Mouse (Mus musculus): ENCODE data around the gene Col2a1. TPM values are rescaled to one million over a fixed set of nuclear protein-coding genes. Genes with fewer than 3 reads are reported as not detected.
A peak's percentile ranks its signal among the peaks of the same experiment; 100 is the strongest.

Col2a1 gene
- total and polyA plus RNA-seq, 2 experiments from 2014 or later, result 7.4 to 19.3 TPM

DNA sequence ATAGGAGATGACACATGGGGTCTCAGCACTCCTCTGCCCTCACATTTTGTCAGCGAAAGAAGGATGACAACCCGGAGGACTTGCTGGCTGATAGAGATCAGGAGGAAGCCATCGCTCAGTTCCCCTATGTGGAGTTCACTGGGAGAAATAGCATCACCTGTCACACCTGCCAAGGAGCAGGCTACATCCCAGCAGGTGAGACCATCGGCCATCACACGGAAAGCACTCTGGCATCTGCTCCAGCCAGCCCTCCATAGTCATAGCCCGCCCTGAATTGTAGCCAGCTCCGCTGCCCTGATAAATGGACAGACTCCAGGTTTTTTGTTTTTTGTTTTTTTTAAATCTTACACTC, 39.7 kb downstream of the Col2a1 start:
- no peak for TF ChIP-seq CTCF (IDR thresholded peaks at IDR 0.05; ENCODE audit: low read depth)
- peak overlapping the region; percentile 55 for H3K4me3 ChIP-seq (ENCODE audit: low read length)
- H3K27ac ChIP-seq, result peak overlapping the region; percentile 81
- peak overlapping the region; percentile 61 for H3K9ac ChIP-seq (replicated peaks; ENCODE audit: low read length)
- DNase-seq (ENCODE audit: low spot score), result peak; percentile 17
- no peaks in the 10 kb centered on the region for H3K27me3 ChIP-seq (ENCODE audit: insufficient read depth, low read length)
- 0 out of 2 replicates have a peak, but pooled peaks cover 8% of the 10 kb centered on the region for H3K4me1 ChIP-seq (ENCODE audit: insufficient read depth, low read length)
- 9% methylated on average over 7 of the region's 7 CpGs for WGBS
- peak overlapping the region; percentile 66 for H3K4me2 ChIP-seq (ENCODE audit: low read depth, low read length)
- H3K36me3 ChIP-seq (ENCODE audit: insufficient read depth, low read length), result 0 out of 2 replicates have a peak, but pooled peaks cover 5% of the 10 kb centered on the region
- peak; percentile 42 for ATAC-seq
- H3K9me3 ChIP-seq (ENCODE audit: low read length), result no peaks in the 10 kb centered on the region

DNA sequence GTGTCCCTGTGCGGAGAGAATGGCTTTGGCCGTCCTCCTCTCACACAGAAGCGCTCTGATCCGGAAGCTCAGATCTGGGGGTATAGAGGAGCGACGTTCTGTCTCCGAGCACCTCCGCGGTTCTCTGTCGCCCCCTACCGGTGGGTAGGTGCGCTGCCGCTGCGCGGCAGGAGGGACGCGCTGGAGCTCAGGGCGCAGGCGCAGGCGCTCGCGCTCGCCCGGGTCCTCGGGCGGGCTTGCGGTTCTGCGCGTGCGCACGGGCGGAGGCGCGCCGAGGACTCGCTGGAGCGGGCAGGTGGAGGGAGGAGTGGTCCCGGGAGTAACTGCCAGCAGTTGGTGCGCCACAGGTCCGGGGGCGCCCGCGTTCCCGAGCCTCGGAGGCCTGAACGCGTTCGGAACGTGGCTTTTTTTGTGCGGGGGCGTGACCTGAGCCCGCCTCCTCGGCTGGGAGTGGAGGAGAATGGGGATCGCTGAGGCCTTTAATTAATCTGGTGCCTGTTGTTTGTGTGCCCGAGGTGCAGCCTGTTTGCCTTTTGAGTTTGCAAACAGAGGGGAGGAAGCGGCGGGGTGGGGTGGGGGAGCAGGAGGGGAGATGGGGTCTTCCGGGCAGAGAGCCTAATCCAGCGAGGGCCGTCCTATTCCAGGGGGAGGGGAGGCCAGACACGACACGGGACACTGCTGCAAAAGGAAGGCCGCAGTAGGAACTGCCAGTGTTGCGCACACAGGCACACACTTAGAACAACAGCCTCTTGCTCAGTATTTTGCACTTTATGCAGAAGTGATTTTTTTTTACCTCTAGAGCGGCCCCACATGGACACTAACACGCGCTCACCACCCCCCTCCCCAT, 40.3 kb downstream of the Col2a1 start, which contains the start of gene Tmem106c:
Gene Tmem106c, plus strand, starts transcription at position 212 of the 847 bp plus-strand sequence.
- TF ChIP-seq CTCF (IDR thresholded peaks at IDR 0.05; ENCODE audit: low read depth), result peak; percentile 88
- H3K4me3 ChIP-seq (ENCODE audit: low read length), result peak within 1 kb of the TSS; percentile 55
- H3K27me3 ChIP-seq (ENCODE audit: insufficient read depth, low read length), result no peaks in the 10 kb centered on the region
- no peaks in the 10 kb centered on the region for H3K9me3 ChIP-seq (ENCODE audit: low read length)
- 0 out of 2 replicates have a peak, but pooled peaks cover 5% of the 10 kb centered on the region for H3K36me3 ChIP-seq (ENCODE audit: insufficient read depth, low read length)
- H3K4me1 ChIP-seq (ENCODE audit: insufficient read depth, low read length), result 0 out of 2 replicates have a peak, but pooled peaks cover 8% of the 10 kb centered on the region
- DNase-seq (ENCODE audit: low spot score), result peak; percentile 96
- H3K9ac ChIP-seq (replicated peaks; ENCODE audit: low read length), result peak within 1 kb of the TSS; percentile 61
- ATAC-seq, result peak; percentile 94
- under 1% methylated on average over 67 of the region's 67 CpGs for WGBS
- peak within 1 kb of the TSS; percentile 66 for H3K4me2 ChIP-seq (ENCODE audit: low read depth, low read length)
- peak within 1 kb of the TSS; percentile 81 for H3K27ac ChIP-seq

DNA sequence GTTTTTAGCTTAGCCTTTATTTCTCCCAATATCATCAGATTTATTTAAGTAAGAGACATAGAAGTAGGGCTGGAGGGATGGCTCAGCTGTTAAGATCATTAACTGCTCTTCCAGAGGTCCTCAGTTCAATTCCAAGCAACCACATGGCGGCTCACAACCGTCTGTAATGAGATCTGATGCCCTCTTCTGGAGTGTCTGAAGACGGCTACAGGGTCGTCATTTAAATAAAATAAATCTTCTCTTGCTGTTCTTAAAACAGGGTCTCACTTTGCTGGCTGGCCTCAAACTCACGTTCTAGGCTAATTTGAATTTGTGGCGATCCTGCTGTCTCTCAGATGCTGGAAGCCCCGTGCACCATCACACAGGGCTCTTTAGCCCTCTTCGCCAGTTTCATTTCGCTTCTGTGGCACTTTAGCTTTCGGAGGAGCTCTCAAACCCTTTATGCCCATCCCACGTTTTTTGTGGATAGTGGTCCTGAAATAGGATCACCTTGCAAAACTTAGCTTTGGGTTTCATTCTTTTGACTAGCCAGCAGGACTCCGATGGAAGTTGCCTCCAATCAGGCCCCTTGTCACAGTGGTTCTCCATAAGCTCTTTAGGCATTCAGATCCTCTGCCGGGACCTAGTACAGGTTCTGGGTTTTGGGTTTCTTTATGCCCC, 41.0 kb downstream of the Col2a1 start:
- Histone ChIP-seq H3K4me3 (ENCODE audit: low read length) (peak overlapping the region; percentile 55), H3K4me1 (ENCODE audit: insufficient read depth, low read length) (0 out of 2 replicates have a peak, but pooled peaks cover 8% of the 10 kb centered on the region), H3K27me3 (ENCODE audit: insufficient read depth, low read length) (no peaks in the 10 kb centered on the region), H3K4me2 (ENCODE audit: low read depth, low read length) (peak overlapping the region; percentile 66), H3K9ac (replicated peaks; ENCODE audit: low read length) (peak overlapping the region; percentile 52), H3K9me3 (ENCODE audit: low read length) (no peaks in the 10 kb centered on the region), H3K36me3 (ENCODE audit: insufficient read depth, low read length) (0 out of 2 replicates have a peak, but pooled peaks cover under 1% of the 10 kb centered on the region), H3K27ac (peak overlapping the region; percentile 65; the same call in 1 of the 2 replicates)
- peak; percentile 32; the same call in 1 of the 2 replicates for TF ChIP-seq CTCF (IDR thresholded peaks at IDR 0.05; ENCODE audit: low read depth)
- ATAC-seq (no peak), DNase-seq (ENCODE audit: low spot score) (no peak)
- WGBS, result 11% methylated on average over 13 of the region's 13 CpGs

DNA sequence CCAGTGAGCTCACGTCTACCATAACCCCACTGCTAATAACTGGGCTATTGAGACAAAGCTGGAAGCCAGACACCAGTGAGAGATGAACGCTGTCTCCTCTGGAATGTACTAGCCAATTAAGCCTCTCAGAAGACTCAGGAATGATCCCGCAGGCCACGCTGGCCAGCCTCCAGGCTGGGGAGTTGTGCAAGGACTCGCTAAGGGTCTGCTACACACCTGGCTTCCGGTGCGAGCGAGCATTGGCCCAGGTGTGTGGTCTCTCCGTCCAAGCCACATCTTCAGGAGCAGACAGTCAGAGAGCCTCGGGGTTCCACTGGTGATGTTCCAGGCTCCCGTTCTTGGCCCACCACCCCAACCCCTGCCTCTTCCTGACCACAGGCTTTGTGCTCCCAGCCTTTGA, 48.1 kb downstream of the Col2a1 start:
- DNase-seq (ENCODE audit: low spot score) (no peak), ATAC-seq (no peak)
- Histone ChIP-seq H3K36me3 (ENCODE audit: insufficient read depth, low read length) (no peaks in the 10 kb centered on the region), H3K27me3 (ENCODE audit: insufficient read depth, low read length) (no peaks in the 10 kb centered on the region), H3K9ac (replicated peaks; ENCODE audit: low read length) (no peak overlapping the region), H3K4me3 (ENCODE audit: low read length) (no peak overlapping the region), H3K27ac (no peak overlapping the region), H3K4me2 (ENCODE audit: low read depth, low read length) (no peak overlapping the region), H3K9me3 (ENCODE audit: low read length) (no peaks in the 10 kb centered on the region), H3K4me1 (ENCODE audit: insufficient read depth, low read length) (no peaks in the 10 kb centered on the region)
- 76% methylated on average over 11 of the region's 11 CpGs for WGBS
- TF ChIP-seq CTCF (IDR thresholded peaks at IDR 0.05; ENCODE audit: low read depth), result no peak

DNA sequence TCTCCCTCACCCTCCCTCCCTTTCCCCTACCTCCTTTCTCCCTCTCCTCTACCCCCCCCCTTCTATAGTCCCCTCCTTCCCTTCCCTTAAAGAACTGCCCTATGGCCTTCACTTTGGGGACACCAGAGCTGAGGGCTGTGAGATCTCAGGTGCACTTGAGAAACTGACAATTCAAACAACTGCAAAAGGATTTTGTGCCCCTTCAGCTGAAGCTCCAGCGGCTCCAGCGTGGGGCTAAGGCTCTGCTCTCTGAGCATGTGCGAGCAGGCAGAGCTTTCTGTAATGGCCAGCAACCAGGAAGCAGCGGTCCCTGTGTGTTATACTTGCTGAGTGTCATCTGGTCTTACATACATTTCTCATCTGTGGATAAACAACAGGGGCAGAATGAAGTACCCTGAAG, 48.8 kb downstream of the Col2a1 start:
- Histone ChIP-seq H3K27ac (no peak overlapping the region), H3K36me3 (ENCODE audit: insufficient read depth, low read length) (no peaks in the 10 kb centered on the region), H3K4me1 (ENCODE audit: insufficient read depth, low read length) (no peaks in the 10 kb centered on the region), H3K9me3 (ENCODE audit: low read length) (no peaks in the 10 kb centered on the region), H3K9ac (replicated peaks; ENCODE audit: low read length) (no peak overlapping the region), H3K27me3 (ENCODE audit: insufficient read depth, low read length) (no peaks in the 10 kb centered on the region), H3K4me3 (ENCODE audit: low read length) (no peak overlapping the region), H3K4me2 (ENCODE audit: low read depth, low read length) (no peak overlapping the region)
- ATAC-seq (no peak), DNase-seq (ENCODE audit: low spot score) (no peak)
- no peak for TF ChIP-seq CTCF (IDR thresholded peaks at IDR 0.05; ENCODE audit: low read depth)
- WGBS, result 26% methylated on average over 4 of the region's 4 CpGs

DNA sequence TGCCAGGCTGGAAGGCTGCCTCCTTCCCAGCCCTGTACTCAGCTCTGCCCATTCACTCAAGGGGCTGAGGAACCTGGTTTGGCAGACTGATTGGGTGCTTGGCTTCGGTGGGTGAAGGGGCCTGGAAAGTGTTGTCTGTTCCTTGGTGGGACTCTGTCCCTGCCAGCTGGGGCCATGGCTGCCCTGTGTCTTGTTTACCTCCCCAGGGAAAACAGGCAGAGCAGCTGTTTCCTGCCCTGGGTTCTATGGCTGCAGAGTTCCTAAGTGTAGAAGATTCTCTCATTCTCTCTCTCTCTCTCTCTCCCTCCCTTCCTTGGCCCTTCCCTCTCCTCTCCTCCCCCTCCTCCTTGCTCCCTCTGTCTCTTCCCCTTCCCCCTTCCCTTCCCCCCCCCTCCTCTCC, 49.2 kb downstream of the Col2a1 start:
- no peaks in the 10 kb centered on the region for H3K36me3 ChIP-seq (ENCODE audit: insufficient read depth, low read length)
- no peak for ATAC-seq
- no peak for DNase-seq (ENCODE audit: low spot score)
- H3K9me3 ChIP-seq (ENCODE audit: low read length), result no peaks in the 10 kb centered on the region
- no peak overlapping the region for H3K9ac ChIP-seq (replicated peaks; ENCODE audit: low read length)
- TF ChIP-seq CTCF (IDR thresholded peaks at IDR 0.05; ENCODE audit: low read depth), result no peak
- H3K27ac ChIP-seq, result no peak overlapping the region
- H3K4me1 ChIP-seq (ENCODE audit: insufficient read depth, low read length), result no peaks in the 10 kb centered on the region
- no peak overlapping the region for H3K4me3 ChIP-seq (ENCODE audit: low read length)
- no peak overlapping the region for H3K4me2 ChIP-seq (ENCODE audit: low read depth, low read length)
- H3K27me3 ChIP-seq (ENCODE audit: insufficient read depth, low read length), result no peaks in the 10 kb centered on the region
- WGBS, result 36% methylated on average over 1 of the region's 1 CpGs
